Mouse (Mus musculus) hindbrain, embryonic 13.5 days (tissue): ENCODE results near the gene Map6. TPM values are rescaled to one million over a fixed set of nuclear protein-coding genes. Genes with fewer than 3 reads are reported as not detected.

Source experiments
- ATAC-seq: fragments of 200-750 bp; cut with Nextera tagmentation; 2 replicates; pipeline ENCODE4 v1.8.0; 2017; ENCODE audit warnings: moderate TSS enrichment; ENCODE audit not compliant: low FRiP score
- H3K27ac ChIP-seq: fragments of 300-500 bp; sonication (generic); 2 replicates; pipeline ENCODE4 v1.5.1; 2015; ENCODE audit warnings: inconsistent platforms, mild to moderate bottlenecking, moderate library complexity
- H3K27me3 ChIP-seq: fragments of 300-500 bp; sonication (generic); 2 replicates; pipeline ENCODE4 v1.6.1; 2015; ENCODE audit warnings: mild to moderate bottlenecking, inconsistent platforms
- H3K36me3 ChIP-seq: fragments of 300-500 bp; sonication (generic); 2 replicates; pipeline ENCODE4 v1.6.1; 2015; ENCODE audit warnings: mild to moderate bottlenecking, inconsistent platforms
- H3K4me1 ChIP-seq: fragments of 300-500 bp; sonication (generic); replicated peaks from 2 replicates; pipeline ENCODE4 v1.6.1; 2015; ENCODE audit warnings: inconsistent platforms
- H3K4me2 ChIP-seq: fragments of 300-500 bp; sonication (generic); 2 replicates; pipeline ENCODE4 v1.6.1; 2015; ENCODE audit warnings: inconsistent platforms, mild to moderate bottlenecking, moderate library complexity
- H3K4me3 ChIP-seq: fragments of 300-500 bp; sonication (generic); 2 replicates; pipeline ENCODE4 v1.5.1; 2015; ENCODE audit warnings: mild to moderate bottlenecking, inconsistent platforms
- H3K9ac ChIP-seq: fragments of 300-500 bp; sonication (generic); 2 replicates; pipeline ENCODE4 v1.6.1; 2015; ENCODE audit warnings: mild to moderate bottlenecking, inconsistent platforms
- H3K9me3 ChIP-seq: fragments of 300-500 bp; sonication (generic); 2 replicates; pipeline ENCODE4 v1.6.1; 2016; ENCODE audit warnings: inconsistent platforms
- WGBS: fragments of 180-500 bp; shearing (Covaris S2); methylation state at CpG from one replicate; pipeline ENCODE4 v1.1.7; 2015; 5-methylcytosine and 5-hydroxymethylcytosine counted together
- polyA plus RNA-seq: library from polyadenylated mRNA; unstranded; fragments of >200 nt; fragmentation: Nextera tagmentation; extraction: Ambion mirVana; gene quantifications from 2 replicates; pipeline ENCODE4 v1.2.1, GENCODE M21; 2015

Gene Map6
- polyA plus RNA-seq, 1 experiment from 2014 or later = 104 TPM

DNA sequence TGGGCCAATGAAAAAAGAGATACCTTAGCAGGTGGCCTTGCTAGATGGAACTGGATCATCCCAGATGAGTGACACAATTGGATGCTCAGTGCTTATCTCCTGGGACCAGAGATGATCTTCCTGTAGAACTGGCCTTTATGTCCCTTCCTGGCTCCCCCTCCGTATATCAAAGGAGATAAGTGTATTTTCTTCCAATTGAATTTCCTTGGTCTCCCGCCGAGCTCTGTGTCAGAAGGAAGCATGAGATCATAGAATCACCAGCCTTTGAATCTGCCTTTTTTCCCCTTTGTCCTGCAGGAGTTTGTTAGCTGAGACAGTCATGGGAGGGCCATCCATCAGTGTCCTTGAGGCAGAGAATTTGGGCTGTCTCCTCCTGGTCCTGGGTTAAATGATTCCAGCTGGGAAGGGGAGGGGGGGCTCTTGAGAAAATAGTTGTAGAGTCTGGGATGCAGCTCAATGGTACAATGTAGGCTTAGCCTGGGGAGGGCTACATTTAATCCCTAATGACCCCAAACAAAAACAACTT, 33.5 kb downstream of the Map6 start:
- no peaks in the 10 kb centered on the region for H3K9me3 ChIP-seq
- no peak overlapping the region for H3K4me3 ChIP-seq
- 14% methylated on average over 3 of the region's 3 CpGs for WGBS
- ATAC-seq = no peak
- H3K36me3 ChIP-seq = no peaks in the 10 kb centered on the region
- H3K9ac ChIP-seq = no peak overlapping the region
- H3K4me2 ChIP-seq = no peak overlapping the region
- H3K27ac ChIP-seq = peak overlapping the region; percentile 60
- H3K27me3 ChIP-seq = no peaks in the 10 kb centered on the region
- peaks cover 49% of the 10 kb centered on the region for H3K4me1 ChIP-seq

DNA sequence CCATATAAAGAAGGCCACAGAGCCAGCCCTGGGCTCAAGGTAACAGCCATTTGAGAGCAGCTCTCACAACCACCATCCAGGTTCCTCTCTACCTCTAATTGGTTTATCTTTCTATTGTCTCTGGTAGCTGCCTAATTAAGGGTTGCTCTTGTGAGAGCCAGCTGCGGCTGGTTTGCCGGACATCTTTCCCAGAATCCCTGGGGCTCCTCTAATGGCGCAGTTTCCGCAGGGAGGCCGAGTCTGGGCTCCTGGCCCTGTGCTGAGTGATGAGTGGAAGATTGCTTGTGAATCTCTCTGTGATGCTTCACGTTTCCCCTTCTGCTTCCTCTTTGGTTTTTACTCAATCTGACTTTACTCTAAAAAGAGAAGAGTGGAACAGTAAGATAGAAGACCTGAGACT, 36.8 kb downstream of the Map6 start:
- Histone ChIP-seq H3K9me3 (no peaks in the 10 kb centered on the region), H3K36me3 (no peaks in the 10 kb centered on the region), H3K27me3 (no peaks in the 10 kb centered on the region), H3K4me1 (peaks cover 74% of the 10 kb centered on the region), H3K4me3 (no peak overlapping the region), H3K27ac (peak overlapping the region; percentile 87), H3K9ac (peak overlapping the region; percentile 29; the same call in 1 of the 2 replicates), H3K4me2 (no peak overlapping the region)
- peak; percentile 47; the same call in 1 of the 2 replicates for ATAC-seq
- WGBS = 24% methylated on average over 6 of the region's 6 CpGs

DNA sequence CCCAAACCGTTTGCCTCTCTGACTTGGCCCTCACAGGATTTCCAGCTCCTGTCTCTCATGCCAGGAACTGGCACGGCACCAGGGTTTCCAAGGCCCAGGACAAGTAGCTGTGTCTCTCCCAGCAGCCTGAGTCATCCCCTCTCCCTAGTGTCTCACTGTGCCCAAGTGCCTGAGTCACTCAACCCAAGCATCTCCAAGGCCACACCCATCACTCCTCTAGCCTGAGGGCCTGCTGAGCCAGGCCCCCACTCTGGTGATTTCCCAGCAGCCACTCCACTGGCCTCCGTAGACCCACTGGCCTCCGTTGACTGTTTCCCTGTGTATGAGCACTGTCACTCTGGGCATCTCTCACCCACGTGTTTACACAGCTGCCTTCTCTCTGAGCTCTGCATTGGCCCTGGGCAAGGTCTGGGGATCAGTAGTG, 37.7 kb downstream of the Map6 start:
- H3K36me3 ChIP-seq = no peaks in the 10 kb centered on the region
- no peak overlapping the region for H3K4me3 ChIP-seq
- H3K4me1 ChIP-seq = peaks cover 81% of the 10 kb centered on the region
- H3K4me2 ChIP-seq = no peak overlapping the region
- WGBS = 25% methylated on average over 5 of the region's 5 CpGs
- peak; percentile 75 for ATAC-seq
- H3K9ac ChIP-seq = peak overlapping the region; percentile 24; the same call in 1 of the 2 replicates
- H3K27me3 ChIP-seq = no peaks in the 10 kb centered on the region
- no peaks in the 10 kb centered on the region for H3K9me3 ChIP-seq
- peak overlapping the region; percentile 87 for H3K27ac ChIP-seq

GRCm38 (mm10) chr7:99305688-99306087, 38.4 kb downstream of the Map6 start:
- Histone ChIP-seq H3K36me3 (no peaks in the 10 kb centered on the region), H3K9ac (no peak overlapping the region), H3K4me2 (no peak overlapping the region), H3K27me3 (no peaks in the 10 kb centered on the region), H3K4me3 (no peak overlapping the region), H3K9me3 (no peaks in the 10 kb centered on the region), H3K27ac (peak overlapping the region; percentile 87), H3K4me1 (peaks cover 74% of the 10 kb centered on the region)
- ATAC-seq = no peak
- 76% methylated on average over 4 of the region's 4 CpGs for WGBS

GRCm38 (mm10) chr7:99306640-99307039, 39.4 kb downstream of the Map6 start:
- Histone ChIP-seq H3K4me2 (no peak overlapping the region), H3K27ac (peak overlapping the region; percentile 87), H3K27me3 (no peaks in the 10 kb centered on the region), H3K9me3 (no peaks in the 10 kb centered on the region), H3K4me3 (no peak overlapping the region), H3K36me3 (no peaks in the 10 kb centered on the region), H3K9ac (no peak overlapping the region), H3K4me1 (peaks cover 79% of the 10 kb centered on the region)
- 9% methylated on average over 3 of the region's 3 CpGs for WGBS
- ATAC-seq = no peak

DNA sequence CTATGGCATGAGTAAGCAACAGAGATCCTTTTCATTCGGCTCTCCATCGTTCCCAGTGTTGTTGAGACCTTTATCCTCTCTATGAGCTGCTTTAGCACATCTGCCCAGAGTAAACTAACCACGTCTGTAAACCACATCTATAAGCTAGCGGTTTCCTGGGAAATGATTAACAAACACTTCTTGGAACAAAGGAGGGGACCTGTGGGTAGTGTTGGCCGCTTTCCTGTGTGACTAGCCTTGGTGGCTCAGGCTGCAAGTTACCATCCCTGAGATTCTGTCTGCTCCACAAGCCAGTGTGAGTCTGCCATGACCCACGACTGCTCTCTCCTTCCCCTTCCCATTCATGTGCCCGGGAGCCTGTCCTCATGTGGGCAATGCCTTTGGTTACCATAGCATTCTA, 44.2 kb downstream of the Map6 start:
- H3K9me3 ChIP-seq = no peaks in the 10 kb centered on the region

GRCm38 (mm10) chr7:99312058-99312457, 44.8 kb downstream of the Map6 start:
- Histone ChIP-seq H3K27ac (peak overlapping the region; percentile 95), H3K9me3 (no peaks in the 10 kb centered on the region), H3K4me1 (peaks cover 65% of the 10 kb centered on the region), H3K36me3 (peaks cover 18% of the 10 kb centered on the region), H3K4me2 (peak overlapping the region; percentile 36), H3K9ac (peak overlapping the region; percentile 66), H3K27me3 (no peaks in the 10 kb centered on the region), H3K4me3 (no peak overlapping the region)
- peak; percentile 47 for ATAC-seq
- WGBS = 46% methylated on average over 4 of the region's 4 CpGs

More for the DNA sequence above, 44.2 kb downstream of the Map6 start:
- H3K4me2 ChIP-seq = no peak overlapping the region
- peak overlapping the region; percentile 95 for H3K27ac ChIP-seq
- H3K9ac ChIP-seq = peak overlapping the region; percentile 53
- WGBS = 35% methylated on average over 7 of the region's 7 CpGs
- H3K36me3 ChIP-seq = peaks cover 11% of the 10 kb centered on the region
- H3K4me1 ChIP-seq = peaks cover 69% of the 10 kb centered on the region
- no peak for ATAC-seq
- no peak overlapping the region for H3K4me3 ChIP-seq
- H3K27me3 ChIP-seq = no peaks in the 10 kb centered on the region

GRCm38 (mm10) chr7:99312671-99313143, 45.5 kb downstream of the Map6 start:
- no peaks in the 10 kb centered on the region for H3K27me3 ChIP-seq
- peak; percentile 71 for ATAC-seq
- H3K4me1 ChIP-seq = peaks cover 65% of the 10 kb centered on the region
- no peak overlapping the region for H3K4me3 ChIP-seq
- peak overlapping the region; percentile 36 for H3K4me2 ChIP-seq
- WGBS = 13% methylated on average over 8 of the region's 8 CpGs
- peaks cover 24% of the 10 kb centered on the region for H3K36me3 ChIP-seq
- no peaks in the 10 kb centered on the region for H3K9me3 ChIP-seq
- H3K9ac ChIP-seq = peak overlapping the region; percentile 66
- H3K27ac ChIP-seq = peak overlapping the region; percentile 95

DNA sequence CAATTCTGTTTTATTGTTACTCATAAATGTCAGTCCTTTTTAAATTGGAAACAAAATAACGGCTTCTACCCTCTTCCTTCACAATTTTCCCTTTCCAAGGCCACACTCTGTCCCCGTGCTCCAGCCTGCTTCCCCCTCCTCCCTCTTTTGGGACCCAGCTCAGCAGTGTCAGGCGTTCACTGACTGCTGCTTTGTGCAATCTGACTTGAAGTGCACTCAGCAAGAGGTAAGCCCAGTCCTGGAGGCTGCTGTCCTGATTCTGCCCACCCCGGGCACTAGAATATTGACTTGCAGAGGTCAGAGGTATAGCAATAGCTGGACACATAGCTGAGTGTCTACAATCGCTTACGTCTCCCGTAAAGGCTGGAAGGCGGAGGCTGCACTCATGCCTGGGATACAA, 46.0 kb downstream of the Map6 start:
- peak overlapping the region; percentile 36; the same call in 1 of the 2 replicates for H3K4me2 ChIP-seq
- no peak for ATAC-seq

GRCm38 (mm10) chr7:99314565-99314964, 47.3 kb downstream of the Map6 start:
- H3K4me1 ChIP-seq = peaks cover 66% of the 10 kb centered on the region
- no peak overlapping the region for H3K27ac ChIP-seq
- H3K36me3 ChIP-seq = peaks cover 41% of the 10 kb centered on the region
- H3K4me3 ChIP-seq = no peak overlapping the region
- H3K9ac ChIP-seq = no peak overlapping the region
- no peaks in the 10 kb centered on the region for H3K27me3 ChIP-seq
- H3K4me2 ChIP-seq = no peak overlapping the region
- WGBS = 74% methylated on average over 4 of the region's 4 CpGs
- no peak for ATAC-seq
- H3K9me3 ChIP-seq = no peaks in the 10 kb centered on the region

More for the DNA sequence above, 46.0 kb downstream of the Map6 start:
- H3K27me3 ChIP-seq = no peaks in the 10 kb centered on the region
- H3K27ac ChIP-seq = peak overlapping the region; percentile 95
- H3K4me3 ChIP-seq = no peak overlapping the region
- peak overlapping the region; percentile 66 for H3K9ac ChIP-seq
- H3K4me1 ChIP-seq = peaks cover 63% of the 10 kb centered on the region
- peaks cover 30% of the 10 kb centered on the region for H3K36me3 ChIP-seq
- no peaks in the 10 kb centered on the region for H3K9me3 ChIP-seq
- WGBS = 46% methylated on average over 8 of the region's 8 CpGs

- H3K9ac ChIP-seq = no peak overlapping the region
- no peak for ATAC-seq
- H3K27ac ChIP-seq = 0 out of 2 replicates have a peak overlapping the region, but pooled peaks have one; percentile 18
- no peaks in the 10 kb centered on the region for H3K9me3 ChIP-seq
- WGBS = 82% methylated on average over 7 of the region's 7 CpGs
- no peaks in the 10 kb centered on the region for H3K27me3 ChIP-seq
- H3K36me3 ChIP-seq = peaks cover 47% of the 10 kb centered on the region
- H3K4me2 ChIP-seq = no peak overlapping the region
- no peak overlapping the region for H3K4me3 ChIP-seq
- H3K4me1 ChIP-seq = peaks cover 75% of the 10 kb centered on the region
These were observed 49.0 kb downstream of the Map6 start for GRCm38 (mm10) chr7:99316207-99316606.

- H3K9me3 ChIP-seq = no peaks in the 10 kb centered on the region
- no peak overlapping the region for H3K4me3 ChIP-seq
- H3K27me3 ChIP-seq = no peaks in the 10 kb centered on the region
- WGBS = 64% methylated on average over 7 of the region's 7 CpGs
- no peak for ATAC-seq
- peak overlapping the region; percentile 41; the same call in 1 of the 2 replicates for H3K27ac ChIP-seq
- H3K4me2 ChIP-seq = no peak overlapping the region
- no peak overlapping the region for H3K9ac ChIP-seq
- H3K36me3 ChIP-seq = peaks cover 57% of the 10 kb centered on the region
- H3K4me1 ChIP-seq = peaks cover 64% of the 10 kb centered on the region
These were observed 50.2 kb downstream of the Map6 start for GRCm38 (mm10) chr7:99317475-99317874.

DNA sequence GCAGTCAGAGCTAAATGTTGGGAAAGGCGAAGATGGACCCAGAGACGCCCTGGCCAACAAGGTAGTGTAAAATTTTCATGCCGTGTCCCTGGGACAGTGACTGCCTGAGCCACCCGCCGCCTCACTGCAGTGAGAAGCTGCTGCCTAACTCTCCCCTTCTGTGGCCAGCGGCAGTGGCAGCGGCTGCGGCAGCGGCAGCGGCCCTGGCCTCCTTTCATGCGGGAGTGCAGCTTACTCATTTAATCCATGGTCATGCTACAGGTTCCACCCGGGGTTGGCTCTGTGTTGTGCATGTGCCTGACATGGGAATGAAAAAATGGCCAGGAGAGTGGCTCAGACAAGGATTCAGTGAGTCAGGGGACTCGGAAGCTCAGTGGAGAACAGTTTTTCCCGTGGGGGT, 53.3 kb downstream of the Map6 start:
- Histone ChIP-seq H3K4me3 (no peak overlapping the region), H3K4me1 (peaks cover 66% of the 10 kb centered on the region), H3K4me2 (no peak overlapping the region), H3K9me3 (no peaks in the 10 kb centered on the region), H3K36me3 (peaks cover 71% of the 10 kb centered on the region), H3K9ac (peak overlapping the region; percentile 51; the same call in 1 of the 2 replicates), H3K27me3 (no peaks in the 10 kb centered on the region), H3K27ac (peak overlapping the region; percentile 72)
- no peak for ATAC-seq
- WGBS = 35% methylated on average over 14 of the region's 14 CpGs
